Mouse (Mus musculus) T-helper 2 cell (primary cell): Measurements from ENCODE around the gene Ninj2.

ENCODE experiments used
- in situ Hi-C: fragments of 300-600 bp; cut with MboI, MseI; formaldehyde crosslinking; loops from one replicate; pipeline ENCODE4 v1.15.1; 2025; ENCODE audit warnings: high pct_unique_total_duplicates

Ninj2 gene

DNA sequence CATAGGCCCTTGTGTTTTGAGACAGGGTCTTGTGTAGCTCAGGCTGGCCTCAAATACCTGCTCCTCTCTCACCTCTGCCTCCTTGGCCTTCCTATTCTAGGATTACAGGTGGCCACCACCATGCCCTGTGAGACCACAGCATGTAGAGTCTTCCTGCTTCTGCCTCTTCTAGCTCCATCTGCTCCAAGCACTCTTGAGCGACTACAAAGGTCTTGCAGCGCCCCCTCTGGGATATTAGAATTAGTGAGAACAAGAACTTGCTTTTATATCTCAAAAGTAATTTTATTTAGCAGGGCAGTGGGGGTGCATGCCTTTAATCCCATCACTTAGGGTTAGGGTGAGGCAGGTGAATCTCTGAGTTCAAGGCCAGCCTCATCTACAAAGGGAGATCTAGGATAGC is 103.7 kb downstream of the Ninj2 start:
- in situ Hi-C loops, result no loop called here

DNA sequence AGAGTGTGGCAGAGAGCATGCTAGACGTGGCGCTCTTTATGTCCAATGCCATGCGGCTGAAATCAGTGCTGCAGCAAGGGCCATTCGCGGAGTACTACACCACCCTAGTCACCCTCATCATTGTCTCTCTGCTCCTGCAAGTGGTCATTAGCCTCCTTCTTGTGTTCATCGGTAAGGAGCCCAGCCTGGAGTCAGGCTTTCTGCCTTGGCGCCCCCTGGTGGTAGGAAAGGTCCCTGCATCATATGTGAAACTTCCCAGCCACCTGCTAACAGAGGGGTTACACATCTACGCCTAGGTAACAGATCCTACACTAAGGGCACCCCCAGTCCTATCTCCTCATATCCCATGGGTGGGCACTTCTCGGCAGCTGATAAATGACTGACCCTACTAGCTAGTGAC is 104.8 kb downstream of the Ninj2 start:
- in situ Hi-C loops, result no loop called here

DNA sequence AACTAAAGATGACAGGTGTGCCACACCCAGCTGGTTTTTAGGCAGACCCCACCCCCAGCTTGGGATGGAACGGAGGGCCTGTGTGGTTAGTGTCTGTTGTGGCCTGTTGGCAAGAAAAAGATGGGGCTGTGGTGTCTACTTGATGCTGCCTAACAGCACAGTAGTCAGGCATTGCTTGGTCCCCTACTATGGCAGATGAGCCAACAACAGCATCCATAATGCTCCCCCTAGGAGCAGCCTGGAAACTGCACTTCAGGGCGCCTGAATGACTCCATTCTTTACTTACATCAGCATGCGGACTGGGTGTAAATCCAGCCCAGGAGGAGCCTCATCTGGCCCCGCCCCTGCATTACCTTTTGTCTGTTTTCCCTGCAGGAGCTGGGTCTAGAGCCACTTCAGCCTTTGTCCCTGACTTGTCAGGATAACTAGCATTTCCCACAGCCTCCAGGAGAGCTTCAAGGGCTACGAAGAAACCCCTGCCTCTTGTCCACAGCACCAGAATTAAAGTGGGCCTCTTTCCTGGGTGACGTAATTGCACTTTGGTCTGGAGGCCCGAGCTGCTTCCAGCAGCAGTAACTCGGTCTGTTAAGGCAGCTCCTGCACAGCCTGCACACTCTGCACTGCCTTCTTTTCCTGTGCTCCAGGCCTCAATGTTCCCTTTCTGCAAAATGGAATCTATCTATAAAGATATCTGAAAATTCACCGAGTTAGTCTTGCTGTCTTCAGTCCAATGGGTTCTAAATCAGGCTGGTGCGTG is 106.7 kb downstream of the Ninj2 start:
- in situ Hi-C loops, result no loop called here

DNA sequence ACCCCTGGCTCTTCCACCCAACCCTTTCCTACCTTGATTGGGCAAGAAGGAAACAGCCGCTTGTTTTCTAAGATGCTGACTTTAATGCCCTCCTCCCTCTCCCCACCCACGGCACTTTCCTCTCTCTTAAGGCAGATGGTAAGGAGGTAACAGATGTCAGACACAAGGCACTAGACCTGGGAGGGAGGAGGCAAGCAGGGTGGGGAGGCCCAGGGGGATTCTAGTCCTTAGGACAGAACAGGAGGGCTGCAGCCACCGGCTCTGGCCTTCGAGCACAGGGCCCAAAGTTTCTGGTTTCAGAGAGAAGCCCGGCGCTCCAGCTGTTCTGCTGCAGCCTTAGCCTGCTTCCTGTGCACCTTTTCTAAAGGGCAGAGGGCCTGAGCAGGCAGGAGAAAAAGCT is 108.8 kb downstream of the Ninj2 start:
- in situ Hi-C loops, result no loop called here

DNA sequence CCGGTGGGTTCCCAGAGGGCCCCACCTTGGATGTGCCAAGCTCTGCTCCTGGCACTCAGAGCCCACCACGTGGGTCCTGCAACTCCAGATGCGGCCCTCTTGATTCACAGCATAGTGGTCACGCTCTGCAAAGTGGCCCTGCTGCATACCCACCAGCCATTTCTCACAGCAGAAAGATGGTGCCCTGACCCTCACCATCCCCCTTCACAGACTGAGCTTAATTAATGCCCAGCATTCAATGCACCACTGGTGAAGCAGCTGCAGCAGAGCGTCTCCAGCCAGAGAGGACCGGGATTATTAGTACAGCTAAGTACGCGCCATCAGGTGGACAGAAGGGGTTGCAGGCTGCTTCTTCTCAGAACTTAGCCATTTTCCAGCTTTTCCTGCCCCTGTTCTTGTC is 109.3 kb downstream of the Ninj2 start:
- in situ Hi-C loops, result no loop called here

DNA sequence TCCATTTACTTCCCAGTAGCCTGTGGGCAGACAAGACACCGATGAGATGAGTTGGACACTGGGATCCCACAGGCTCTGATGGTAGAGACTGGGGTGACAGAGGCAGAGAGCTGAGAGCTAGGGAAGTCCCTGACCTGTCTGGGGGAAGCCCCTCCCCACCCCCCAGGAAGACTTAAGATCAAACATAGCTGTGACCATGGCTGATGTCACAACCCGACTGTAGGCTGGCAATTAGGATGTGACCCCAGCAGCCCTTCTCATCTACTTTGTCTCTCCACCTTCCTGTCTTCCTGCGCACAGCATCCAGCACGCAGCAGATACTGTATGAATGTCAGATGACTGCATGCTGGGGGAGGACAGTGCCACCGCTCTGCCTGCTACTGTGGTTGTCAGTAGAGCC is 113.4 kb downstream of the Ninj2 start:
- in situ Hi-C loops, result no loop called here

DNA sequence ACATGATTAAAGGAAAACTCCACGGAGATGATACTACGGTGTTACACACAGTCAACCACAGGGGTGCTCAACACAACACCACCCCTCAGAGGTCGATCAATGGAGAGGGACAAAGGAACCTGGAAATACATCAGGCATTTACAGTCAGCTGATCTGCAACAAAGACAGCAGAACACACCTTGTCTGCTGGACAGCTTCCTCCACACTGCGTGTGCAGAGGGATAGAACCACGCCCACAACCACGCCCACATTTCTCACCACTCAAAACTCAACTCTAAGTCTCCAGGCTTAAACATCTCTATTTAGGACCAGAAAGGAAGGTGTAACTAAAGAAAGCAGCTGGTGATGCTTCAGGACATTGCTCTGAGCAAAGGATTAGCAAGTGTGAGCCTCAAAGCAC is 118.4 kb downstream of the Ninj2 start:
- in situ Hi-C loops, result no loop called here

DNA sequence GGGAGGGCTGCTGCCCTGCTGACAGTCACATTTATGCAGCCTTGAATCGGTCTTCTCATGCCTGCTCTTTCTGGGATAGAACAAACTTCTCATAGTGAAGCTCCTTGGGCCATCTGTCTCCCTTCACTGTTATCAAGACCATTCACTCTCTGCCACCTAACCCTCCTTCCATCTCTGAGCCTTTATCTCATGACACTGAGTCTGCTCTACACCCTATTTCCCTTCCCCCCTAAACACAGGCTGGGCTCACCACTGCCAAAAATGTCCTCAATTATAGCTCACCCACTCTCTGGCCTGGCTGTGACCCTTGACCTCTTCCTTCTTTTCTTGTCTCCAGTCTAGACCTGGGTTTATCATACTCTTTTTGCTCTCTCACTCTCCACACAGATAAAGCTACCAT is 123.6 kb downstream of the Ninj2 start:
- in situ Hi-C loops, result no loop called here

DNA sequence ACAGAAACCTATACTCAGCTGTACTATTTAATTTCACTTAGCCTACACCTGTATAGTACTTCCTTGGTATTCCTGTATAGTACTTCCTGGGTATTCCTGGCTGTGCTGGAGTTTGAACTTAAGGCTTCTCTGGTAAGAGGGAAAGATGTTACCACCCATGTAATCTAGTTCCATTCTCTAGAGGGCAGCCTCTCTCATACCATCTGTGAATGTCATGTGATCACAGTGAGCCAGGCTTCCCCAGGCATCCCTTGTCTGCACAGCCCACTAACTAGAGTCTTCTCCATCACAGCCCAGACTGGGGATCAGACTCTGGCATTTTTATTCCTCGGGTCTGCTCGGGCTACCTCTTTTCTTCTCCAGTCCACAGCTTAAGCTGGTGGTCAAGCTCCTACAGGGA is 126.1 kb downstream of the Ninj2 start:
- in situ Hi-C loops, result no loop called here

DNA sequence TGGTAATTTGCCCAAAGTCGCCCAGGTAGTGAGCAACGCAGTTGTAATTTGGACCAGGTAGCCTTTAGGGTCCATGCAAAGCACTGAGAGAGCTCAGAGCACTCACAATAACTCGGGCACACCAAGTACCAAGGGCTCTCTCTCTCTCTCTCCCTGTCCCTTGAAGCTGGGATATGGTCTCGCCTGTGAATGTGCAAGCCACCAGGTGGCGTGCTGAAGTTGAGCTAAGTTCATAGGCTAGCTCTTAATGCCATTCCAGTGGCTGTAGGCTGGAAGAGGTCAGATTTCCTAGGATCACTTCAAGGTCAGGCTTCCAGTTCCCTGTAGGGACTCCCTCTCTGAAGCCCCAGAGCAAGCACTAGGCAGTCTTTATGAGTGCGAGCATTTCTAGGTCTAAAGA is 129.5 kb downstream of the Ninj2 start:
- in situ Hi-C loops, result no loop called here

DNA sequence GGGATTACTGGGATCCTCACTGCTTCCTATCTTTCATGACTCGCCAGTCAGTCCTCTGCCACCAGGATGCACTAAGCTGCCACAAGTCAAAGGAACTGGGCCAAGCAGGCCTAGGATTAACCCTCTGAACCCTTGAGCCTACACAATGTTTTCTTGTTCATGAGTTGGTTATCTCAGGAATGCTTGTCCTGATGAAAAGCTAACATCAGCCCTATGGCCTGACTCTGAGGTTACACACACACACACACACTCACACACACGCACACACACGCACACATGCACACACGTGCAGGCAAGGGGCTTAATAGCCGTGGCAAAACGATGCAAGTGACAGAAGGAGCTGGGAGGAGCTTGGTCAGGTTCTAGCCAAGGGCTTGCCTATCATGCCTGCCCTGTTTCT is 132.2 kb downstream of the Ninj2 start:
- in situ Hi-C loops, result loop anchor here (5.0 kb wide), 1 partner anchor 77 kb away; no protein-coding TSS in a partner anchor

DNA sequence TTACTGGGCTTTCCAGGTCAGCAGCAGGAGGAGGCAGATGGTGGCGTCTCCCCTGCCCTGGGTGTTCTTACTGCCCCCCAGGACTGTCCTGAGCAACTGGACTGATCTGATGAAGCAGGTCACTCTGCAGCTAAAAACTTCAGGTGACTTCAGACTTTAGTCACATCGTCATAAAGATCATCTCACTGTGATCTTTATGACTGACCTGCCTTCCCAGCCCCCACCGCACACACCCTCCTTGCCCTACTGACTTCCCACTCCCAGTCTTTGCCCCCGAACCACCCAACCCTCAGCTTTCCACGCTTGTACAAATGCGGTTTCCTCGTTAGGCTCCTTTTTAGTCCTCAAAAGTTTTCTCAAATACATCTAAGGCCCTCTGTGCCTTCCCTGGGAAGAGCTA is 133.9 kb downstream of the Ninj2 start:
- in situ Hi-C loops, result loop anchor here (5.0 kb wide), 1 partner anchor 75 kb away; no protein-coding TSS in a partner anchor

DNA sequence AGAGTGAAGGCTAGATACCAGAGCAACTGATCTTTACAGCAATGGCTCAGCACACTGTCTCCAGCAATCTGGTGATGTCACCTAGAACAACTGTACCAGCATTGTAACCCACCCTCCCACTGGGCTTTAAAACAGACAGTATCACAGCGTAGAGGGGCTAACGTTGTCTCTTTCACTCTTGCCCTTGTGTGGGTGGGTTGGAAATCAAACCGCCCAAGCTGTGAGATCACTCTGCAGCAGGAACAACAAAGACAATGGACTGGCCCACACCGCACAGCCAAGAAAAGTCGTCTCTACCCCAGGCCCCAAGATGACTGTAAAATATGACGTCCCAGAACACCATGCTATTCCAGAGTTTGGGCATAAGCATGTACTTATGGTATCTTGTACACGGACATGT is 136.7 kb downstream of the Ninj2 start:
- in situ Hi-C loops, result loop anchor here (5.0 kb wide), 1 partner anchor 72 kb away; no protein-coding TSS in a partner anchor

DNA sequence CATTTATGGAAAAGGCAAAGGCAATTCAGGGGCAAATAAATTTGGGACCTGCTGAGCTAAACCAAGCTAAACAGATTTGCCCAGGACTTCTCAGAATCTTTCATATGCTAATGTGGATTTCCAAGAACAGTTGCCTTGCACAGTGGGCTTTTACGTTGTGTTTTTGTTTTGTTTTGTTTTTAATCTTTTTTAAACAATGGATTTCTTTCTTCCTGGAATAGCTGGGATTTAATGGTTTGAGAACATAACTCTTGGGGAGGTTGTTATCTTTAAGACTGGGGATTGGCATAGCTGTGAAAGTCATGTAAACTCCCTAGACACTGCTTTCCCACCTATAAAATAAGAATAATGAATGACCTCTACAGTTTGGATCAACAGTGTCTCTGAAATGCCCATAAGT is 137.3 kb downstream of the Ninj2 start:
- in situ Hi-C loops, result no loop called here

DNA sequence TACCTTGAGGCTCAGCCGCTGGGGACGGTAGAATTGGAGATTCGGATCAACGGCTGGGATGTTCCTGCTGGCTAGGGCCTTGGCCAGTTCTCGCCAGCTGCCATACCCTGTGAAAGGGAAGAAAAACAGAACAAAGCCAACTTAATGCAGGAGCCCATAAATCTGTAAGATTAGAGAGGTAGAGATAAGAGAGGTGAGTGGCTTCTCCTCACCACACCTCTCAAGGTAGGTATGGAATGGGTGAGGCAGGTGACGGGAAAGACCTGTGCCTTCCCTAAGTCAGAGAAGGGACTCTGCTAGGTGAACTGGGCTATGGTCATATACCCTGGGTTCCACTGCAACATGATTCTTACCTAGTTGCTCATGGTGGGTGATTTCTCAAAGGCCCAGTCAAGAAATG is 139.7 kb downstream of the Ninj2 start:
- in situ Hi-C loops, result no loop called here

DNA sequence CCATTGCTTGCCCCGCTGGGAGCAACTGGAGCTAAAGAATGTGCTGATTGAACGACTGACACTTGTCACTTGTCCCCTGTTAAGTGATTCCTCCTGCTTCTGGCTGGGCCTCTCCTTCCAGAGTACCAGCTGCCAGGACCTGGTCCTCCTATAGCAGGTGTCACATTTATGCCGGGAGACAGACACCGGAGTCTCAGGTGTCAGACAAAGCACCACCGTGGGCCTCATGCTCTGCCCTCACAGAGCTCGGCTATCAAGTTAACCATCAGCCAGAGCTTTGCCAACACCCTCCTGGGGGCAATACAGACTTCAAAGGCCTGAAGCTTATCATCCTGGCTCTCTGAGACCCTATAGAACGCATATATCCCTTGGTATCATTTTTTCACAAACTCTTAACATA is 142.7 kb downstream of the Ninj2 start:
- in situ Hi-C loops, result no loop called here

DNA sequence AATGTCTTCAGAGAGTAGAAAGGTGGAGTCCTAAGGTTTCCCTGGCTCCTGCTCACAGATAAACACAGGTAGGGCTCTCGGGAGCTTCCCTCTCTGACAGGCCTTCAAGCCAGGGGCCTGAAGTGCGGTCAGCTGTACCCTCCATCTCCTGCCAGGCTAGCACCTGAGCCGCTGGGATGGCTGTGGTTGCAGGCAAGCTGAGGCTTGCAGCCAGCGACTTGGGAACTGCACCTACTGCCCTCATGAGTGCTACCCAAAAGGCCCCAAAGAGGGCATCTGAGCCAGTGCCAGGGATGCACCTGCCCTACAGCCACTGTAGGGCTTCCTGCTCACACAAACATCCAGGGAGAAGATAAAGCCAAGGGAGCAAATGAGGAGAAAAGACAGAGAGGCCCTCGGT is 147.3 kb downstream of the Ninj2 start:
- in situ Hi-C loops, result no loop called here

DNA sequence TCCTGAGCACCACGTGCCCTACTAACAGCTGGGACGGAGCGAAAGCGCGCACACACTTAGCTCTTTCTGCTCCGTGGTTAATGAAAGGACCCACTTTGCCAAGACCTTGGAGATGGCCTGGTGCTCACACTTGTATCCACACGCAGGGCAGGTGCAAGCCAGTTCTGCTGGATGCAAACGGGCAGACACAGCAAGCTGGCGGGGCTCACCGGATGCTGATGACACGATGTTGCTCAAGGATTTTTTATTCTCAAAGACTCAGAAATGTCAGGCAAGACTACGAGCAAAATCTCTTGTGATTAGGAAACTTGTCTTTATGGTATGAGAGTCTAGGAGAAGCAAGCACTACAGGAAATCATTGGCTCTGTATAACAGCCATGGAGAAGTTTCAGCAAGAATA is 148.3 kb downstream of the Ninj2 start:
- in situ Hi-C loops, result no loop called here

DNA sequence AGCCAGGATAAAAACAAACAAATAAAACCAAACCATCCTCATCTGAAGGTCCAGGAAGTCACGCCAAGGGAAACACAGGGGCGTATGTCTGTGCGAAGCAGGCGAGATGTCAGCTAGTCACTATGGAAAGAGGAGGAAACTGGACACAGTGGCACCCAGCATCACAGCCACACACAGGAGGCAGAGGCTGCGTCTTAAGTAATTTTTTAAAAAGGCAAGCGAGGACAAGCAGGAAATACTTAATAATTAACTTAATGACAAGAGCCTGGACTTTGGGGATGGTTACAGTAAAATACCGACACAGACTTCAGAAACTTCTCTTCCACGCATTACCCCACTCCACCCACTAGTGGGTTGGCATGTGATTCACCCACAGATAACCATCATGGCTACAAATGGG is 149.4 kb downstream of the Ninj2 start:
- in situ Hi-C loops, result no loop called here

DNA sequence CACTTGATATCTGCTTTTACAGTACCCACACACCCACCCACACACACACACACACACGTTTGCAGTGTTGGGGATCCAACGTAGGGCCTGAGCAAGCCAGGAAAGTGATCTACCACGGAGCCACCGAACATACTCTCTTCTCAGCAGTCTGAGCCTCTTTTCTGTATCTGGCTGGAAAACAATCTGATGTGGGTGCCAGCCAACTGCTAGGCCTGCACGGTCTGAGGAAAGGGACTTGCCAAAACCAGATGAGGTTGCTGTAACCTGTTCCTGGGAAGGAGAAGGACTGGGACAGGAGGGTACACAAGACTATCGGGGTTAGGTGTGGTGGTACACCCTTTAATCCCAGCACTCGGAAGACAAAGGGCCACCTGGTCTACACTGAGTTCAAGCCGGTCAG is 150.1 kb downstream of the Ninj2 start:
- in situ Hi-C loops, result no loop called here

DNA sequence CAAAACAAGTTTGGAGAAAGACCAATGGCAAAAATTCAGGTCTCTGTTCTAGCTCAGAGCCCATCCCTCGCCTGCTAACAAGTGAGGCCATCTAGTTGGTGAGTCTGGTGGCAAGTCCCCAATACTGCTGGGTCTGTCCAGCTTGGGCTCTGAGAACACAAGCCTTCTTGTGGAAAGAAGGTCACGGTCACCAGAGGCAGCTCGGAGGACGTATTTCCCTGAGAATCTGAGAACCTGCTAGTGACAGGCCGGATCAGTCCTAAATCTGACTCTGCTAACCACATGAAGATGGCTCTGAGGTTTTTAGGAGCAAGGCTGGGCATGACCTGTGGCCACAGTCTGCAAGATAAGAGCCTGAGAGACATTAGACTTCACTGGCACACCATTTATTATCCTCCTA is 153.5 kb downstream of the Ninj2 start:
- in situ Hi-C loops, result no loop called here

DNA sequence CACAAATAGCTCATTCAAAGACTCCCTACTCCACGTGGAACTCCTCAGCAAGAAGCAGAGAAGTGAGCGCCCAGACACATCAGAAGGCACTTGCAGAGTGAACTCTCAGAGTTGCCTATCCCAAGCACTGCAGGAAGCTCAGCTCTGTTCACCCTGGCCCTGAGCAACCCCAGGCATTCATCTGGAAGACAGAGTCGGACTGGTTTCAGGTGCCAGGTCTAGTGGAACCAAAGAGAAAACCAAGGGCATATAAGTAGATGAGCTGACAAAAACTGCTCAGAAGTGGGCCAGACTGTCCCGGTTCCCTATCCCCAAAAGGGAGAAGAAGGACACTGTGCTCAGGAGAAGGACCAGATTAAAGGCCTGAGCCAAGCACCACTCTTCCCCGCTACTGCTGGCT is 156.7 kb downstream of the Ninj2 start:
- in situ Hi-C loops, result no loop called here
